Mouse (Mus musculus): ENCODE results near the gene Pde4c.

- TF ChIP-seq CTCF (IDR thresholded peaks at IDR 0.05; ENCODE audit: low read depth, low read length) (no peak), EP300 (IDR thresholded peaks at IDR 0.05; ENCODE audit: insufficient read depth, low read depth, low read length) (no peak), POLR2A (IDR thresholded peaks at IDR 0.05; ENCODE audit: insufficient read depth, low read length) (no peak)
Measured at GRCm38 (mm10) chr8:70742981-70743655, 19.6 kb downstream of the Pde4c start.

All from ES-Bruce4 (cell line).